ENCODE assay signal across 9 mouse cellular contexts in the genomic region with DNA sequence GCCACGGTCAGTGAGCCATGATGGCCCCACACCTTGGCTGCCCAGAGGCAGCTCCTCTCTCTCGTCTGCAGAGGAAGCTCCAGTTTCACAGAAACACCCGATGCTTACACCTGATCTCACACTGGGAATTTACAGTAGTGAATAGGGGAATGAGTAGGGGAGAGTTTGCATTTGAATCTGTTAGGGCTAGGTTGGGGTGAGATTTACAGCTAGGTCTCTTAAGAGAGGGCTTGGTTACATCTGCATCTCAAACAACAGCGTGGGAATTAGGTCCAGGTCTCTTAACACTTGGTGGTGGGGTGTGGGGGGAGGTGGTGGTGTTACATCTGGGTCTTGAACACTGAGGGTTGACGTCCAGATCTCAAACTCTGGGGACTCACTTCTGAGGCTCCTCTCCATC.
A peak's percentile ranks its signal among the peaks of the same experiment; 100 is the strongest.
DNase-seq lines count a peak whose midpoint lies in the region; ATAC-seq lines count a peak whose summit lies in the region.
"Had no signal": no experiment of that assay in that cellular context is flagged by ENCODE, and none has a peak within 500 bp of the region (broad histone marks: within the 10 kb centered on the region; RNA-seq: fewer than 3 reads in every experiment).

No protein-coding gene starts in this region.

- ATAC-seq in kidney, embryonic 14.5 days (ENCODE audit: low FRiP score, low TSS enrichment) = no peak
- ATAC-seq in midbrain, embryonic 13.5 days = no peak

- H3K4me2 ChIP-seq in kidney, embryonic 14.5 days (replicated peaks; ENCODE audit: low read depth, low read length) = no peak overlapping the region
- H3K4me2 ChIP-seq in midbrain, embryonic 13.5 days (replicated peaks) = no peak overlapping the region; the same call in 1 of the 2 replicates

- WGBS in kidney, embryonic 14.5 days = 15% methylated on average over 5 of the region's 5 CpGs
- WGBS in hindbrain, embryonic 10.5 days = 21% methylated on average over 5 of the region's 5 CpGs
- WGBS in midbrain, embryonic 13.5 days = 34% methylated on average over 5 of the region's 5 CpGs

- peak overlapping the region; percentile 96 for H3K27ac ChIP-seq in kidney, embryonic 14.5 days (ENCODE audit: low read depth, low read length)
- H3K27ac ChIP-seq in brown adipose tissue, adult 24 weeks (replicated peaks; ENCODE audit: low read depth, low read length) = peak overlapping the region; percentile 96
- peak overlapping the region; percentile 86 for H3K27ac ChIP-seq in hindbrain, embryonic 10.5 days
- peak overlapping the region; percentile 88 for H3K27ac ChIP-seq in midbrain, embryonic 13.5 days

- no peaks in the 10 kb centered on the region for H3K27me3 ChIP-seq in kidney, embryonic 14.5 days (ENCODE audit: control insufficient read depth, insufficient read depth, low read length)
- no peaks in the 10 kb centered on the region for H3K27me3 ChIP-seq in hindbrain, embryonic 10.5 days (ENCODE audit: insufficient read depth, poor library complexity, severe bottlenecking)
- no peaks in the 10 kb centered on the region for H3K27me3 ChIP-seq in midbrain, embryonic 13.5 days

- H3K9me3 ChIP-seq in kidney, embryonic 14.5 days (ENCODE audit: control insufficient read depth, low read length) = no peaks in the 10 kb centered on the region
- no peaks in the 10 kb centered on the region for H3K9me3 ChIP-seq in hindbrain, embryonic 10.5 days
- H3K9me3 ChIP-seq in midbrain, embryonic 13.5 days = no peaks in the 10 kb centered on the region
- H3K9me3 ChIP-seq: G1E had no signal

- DNase-seq in kidney, postnatal 36 days = no peak
- no peak for DNase-seq in hindbrain, embryonic 10.5 days (ENCODE audit: low spot score)
- no peak for DNase-seq in cerebellum, adult 11-12 months
- DNase-seq in yolk sac, embryonic 10.5 days (ENCODE audit: low spot score) = no peak
- no peak for DNase-seq in layer of hippocampus, adult 18-20 months (ENCODE audit: low spot score in 2 of 2)

- H3K36me3 ChIP-seq in kidney, embryonic 14.5 days (ENCODE audit: control insufficient read depth, insufficient read depth, low read length) = no peaks in the 10 kb centered on the region
- no peaks in the 10 kb centered on the region for H3K36me3 ChIP-seq in hindbrain, embryonic 10.5 days
- H3K36me3 ChIP-seq in midbrain, embryonic 13.5 days = no peaks in the 10 kb centered on the region
- H3K36me3 ChIP-seq: G1E had no signal

- H3K4me1 ChIP-seq in kidney, embryonic 14.5 days (ENCODE audit: control insufficient read depth, insufficient read depth, low read length) = peaks cover 36% of the 10 kb centered on the region
- peaks cover 20% of the 10 kb centered on the region for H3K4me1 ChIP-seq in brown adipose tissue, adult 24 weeks (ENCODE audit: control insufficient read depth, insufficient read depth, insufficient read length, low read length)
- peaks cover 54% of the 10 kb centered on the region for H3K4me1 ChIP-seq in hindbrain, embryonic 10.5 days (replicated peaks)
- peaks cover 50% of the 10 kb centered on the region for H3K4me1 ChIP-seq in midbrain, embryonic 13.5 days (replicated peaks)

- H3K9ac ChIP-seq in kidney, embryonic 14.5 days (ENCODE audit: low read depth, low read length) = no peak overlapping the region
- 0 out of 2 replicates have a peak overlapping the region, but pooled peaks have one; percentile 10 for H3K9ac ChIP-seq in midbrain, embryonic 13.5 days (replicated peaks)

- H3K4me3 ChIP-seq in kidney, embryonic 14.5 days (ENCODE audit: low read length) = no peak overlapping the region
- no peak overlapping the region for H3K4me3 ChIP-seq in brown adipose tissue, adult 24 weeks (ENCODE audit: insufficient read depth, low read depth, low read length)
- no peak overlapping the region; the same call in 1 of the 2 replicates for H3K4me3 ChIP-seq in hindbrain, embryonic 10.5 days
- no peak overlapping the region for H3K4me3 ChIP-seq in midbrain, embryonic 13.5 days (replicated peaks)
